Mouse (Mus musculus) heart, embryonic 12.5 days (tissue): ENCODE measurements around the gene Slc30a4. TPM values are rescaled to one million over a fixed set of nuclear protein-coding genes. Genes with fewer than 3 reads are reported as not detected.

ENCODE experiments used
- ATAC-seq: fragments of 200-750 bp; cut with Nextera tagmentation; 2 replicates; pipeline ENCODE4 v1.8.0; 2017; ENCODE audit warnings: moderate TSS enrichment, moderate library complexity; ENCODE audit not compliant: insufficient number of reproducible peaks, low FRiP score
- H3K27ac ChIP-seq: fragments of 300-500 bp; sonication (generic); 2 replicates; pipeline ENCODE4 v1.5.1; 2016; ENCODE audit warnings: mild to moderate bottlenecking, moderate library complexity; ENCODE audit not compliant: poor library complexity, severe bottlenecking
- H3K27me3 ChIP-seq: fragments of 300-500 bp; sonication (generic); replicated peaks from 2 replicates; pipeline ENCODE4 v1.6.1; 2016; ENCODE audit warnings: mild to moderate bottlenecking, moderate library complexity
- H3K36me3 ChIP-seq: fragments of 300-500 bp; sonication (generic); 2 replicates; pipeline ENCODE4 v1.6.1; 2016; ENCODE audit warnings: mild to moderate bottlenecking, moderate library complexity
- H3K4me1 ChIP-seq: fragments of 300-500 bp; sonication (generic); replicated peaks from 2 replicates; pipeline ENCODE4 v1.6.1; 2016; ENCODE audit warnings: mild to moderate bottlenecking
- H3K4me2 ChIP-seq: fragments of 300-500 bp; sonication (generic); 2 replicates; pipeline ENCODE4 v1.6.1; 2016; ENCODE audit warnings: mild to moderate bottlenecking, moderate library complexity
- H3K4me3 ChIP-seq: fragments of 300-500 bp; sonication (generic); 2 replicates; pipeline ENCODE4 v1.5.1; 2016; ENCODE audit warnings: mild to moderate bottlenecking
- H3K9ac ChIP-seq: fragments of 300-500 bp; sonication (generic); 2 replicates; pipeline ENCODE4 v1.6.1; 2016; ENCODE audit warnings: mild to moderate bottlenecking, moderate library complexity
- H3K9me3 ChIP-seq: fragments of 300-500 bp; sonication (generic); replicated peaks from 2 replicates; pipeline ENCODE4 v1.6.1; 2016; ENCODE audit warnings: mild to moderate bottlenecking, moderate library complexity
- WGBS: fragments of 180-500 bp; shearing (Covaris S2); methylation state at CpG from one replicate; pipeline ENCODE4 v1.1.7; 2016; 5-methylcytosine and 5-hydroxymethylcytosine counted together
- polyA plus RNA-seq: library from polyadenylated mRNA; unstranded; fragments of >200 nt; fragmentation: Nextera tagmentation; extraction: Ambion mirVana; gene quantifications from 2 replicates; pipeline ENCODE4 v1.2.1, GENCODE M21; 2016

Gene Slc30a4
- 9.8 and 10.0 TPM in 2 replicates for polyA plus RNA-seq

DNA sequence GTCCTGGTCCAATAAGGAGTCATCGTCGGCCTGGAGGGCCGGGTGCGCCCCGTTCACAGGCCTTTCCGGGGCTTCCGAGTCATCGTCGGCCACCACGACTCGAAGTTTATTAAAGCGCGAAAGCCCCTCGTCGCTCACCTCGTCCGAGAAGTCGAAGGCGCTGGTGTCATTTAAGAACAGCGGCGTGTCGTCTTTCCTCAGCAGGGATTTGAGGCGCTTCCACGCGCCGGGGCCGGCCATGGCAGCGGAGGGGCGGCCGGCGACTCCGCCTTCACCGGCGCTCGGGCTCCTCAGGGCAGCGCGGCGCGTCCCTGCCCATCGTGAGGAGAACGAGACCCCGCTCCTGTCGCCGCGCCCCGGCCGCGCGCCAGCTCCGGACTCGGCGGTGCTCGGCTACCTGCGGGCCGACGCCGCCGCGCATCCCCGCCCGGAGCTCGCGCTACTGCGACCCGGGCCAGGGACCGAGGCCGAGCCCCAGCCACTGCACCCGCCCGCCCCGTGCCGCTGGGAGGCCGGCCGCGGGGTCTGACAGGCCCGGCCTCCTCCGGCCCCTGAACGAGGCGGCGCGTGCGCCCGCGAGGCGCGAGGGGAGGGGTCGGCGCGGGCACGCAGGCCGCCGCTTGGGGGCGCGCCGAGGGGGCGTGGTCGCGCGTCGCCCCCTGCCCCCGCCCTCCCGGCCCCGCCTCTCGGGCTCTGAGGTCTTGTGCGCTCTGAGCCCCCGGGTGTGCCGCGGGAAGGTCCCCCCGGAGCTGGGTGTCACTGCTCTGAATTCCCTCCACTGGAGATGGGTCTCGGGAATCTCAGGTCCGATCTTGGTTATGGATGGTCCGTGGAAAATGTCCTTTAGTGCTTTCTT lies at the start of gene Slc30a4:
Gene Slc30a4, minus strand, starts transcription at position 483 of the 856 bp plus-strand sequence.
- peak within 1 kb of the TSS; percentile 86 for H3K4me3 ChIP-seq
- peak; percentile 97 for ATAC-seq
- under 1% methylated on average over 110 of the region's 111 CpGs for WGBS
- peaks cover 7% of the 10 kb centered on the region for H3K4me1 ChIP-seq
- no peaks in the 10 kb centered on the region; the same call in 1 of the 2 replicates for H3K27me3 ChIP-seq
- H3K9ac ChIP-seq, result peak within 1 kb of the TSS; percentile 91
- peak within 1 kb of the TSS; percentile 75 for H3K4me2 ChIP-seq
- H3K9me3 ChIP-seq, result no peaks in the 10 kb centered on the region
- H3K36me3 ChIP-seq, result no peaks in the 10 kb centered on the region
- peak within 1 kb of the TSS; percentile 65 for H3K27ac ChIP-seq

DNA sequence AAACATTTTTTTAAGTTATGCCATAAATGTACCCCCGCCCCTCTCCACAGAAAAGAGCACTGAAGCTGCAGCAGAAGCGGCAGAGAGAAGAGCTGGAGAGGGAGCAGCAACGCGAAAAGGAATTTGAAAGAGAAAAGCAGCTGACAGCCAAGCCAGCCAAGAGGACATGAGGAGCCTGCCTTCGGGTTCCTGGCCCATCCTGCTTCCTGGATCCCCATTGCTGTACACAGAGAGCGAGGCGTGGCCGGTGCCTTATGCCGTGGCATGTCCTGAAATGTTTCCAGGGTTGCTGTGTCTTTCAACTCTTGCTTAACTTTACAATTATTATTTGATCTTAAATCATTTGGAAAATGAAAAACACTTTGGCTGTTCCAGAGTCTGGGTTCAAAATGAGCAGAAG lies 44.0 kb upstream of the Slc30a4 start:
- peaks cover 56% of the 10 kb centered on the region for H3K36me3 ChIP-seq
- H3K4me2 ChIP-seq, result no peak overlapping the region
- no peaks in the 10 kb centered on the region for H3K27me3 ChIP-seq
- H3K27ac ChIP-seq, result no peak overlapping the region
- ATAC-seq, result no peak
- H3K4me1 ChIP-seq, result no peaks in the 10 kb centered on the region
- H3K9ac ChIP-seq, result no peak overlapping the region
- no peak overlapping the region for H3K4me3 ChIP-seq
- 83% methylated on average over 9 of the region's 9 CpGs for WGBS
- no peaks in the 10 kb centered on the region for H3K9me3 ChIP-seq

DNA sequence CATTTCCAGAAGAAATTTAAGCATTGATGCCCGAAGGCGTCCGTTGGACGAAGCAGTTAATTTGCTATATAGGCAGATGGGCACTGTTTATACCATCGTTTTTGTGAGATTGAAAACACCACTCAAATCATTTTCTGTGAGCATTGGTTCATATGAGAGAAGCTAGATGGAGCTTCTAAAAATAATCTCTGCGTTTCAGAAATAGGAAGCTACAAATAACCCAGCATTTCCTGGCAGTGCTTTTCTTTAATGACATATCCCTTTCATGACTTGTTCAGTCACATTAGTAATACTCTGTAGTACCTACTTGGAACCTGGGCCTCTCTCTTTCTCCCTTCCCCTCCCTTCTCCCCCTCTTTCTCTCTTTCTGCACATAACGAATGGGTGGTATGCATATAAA lies 36.6 kb upstream of the Slc30a4 start:
- peak overlapping the region; percentile 68 for H3K4me2 ChIP-seq
- 31% methylated on average over 7 of the region's 7 CpGs for WGBS
- peak overlapping the region; percentile 89 for H3K9ac ChIP-seq
- H3K27ac ChIP-seq, result no peak overlapping the region
- peak overlapping the region; percentile 78 for H3K4me3 ChIP-seq
- peaks cover 13% of the 10 kb centered on the region; the same call in 1 of the 2 replicates for H3K27me3 ChIP-seq
- H3K9me3 ChIP-seq, result no peaks in the 10 kb centered on the region
- ATAC-seq, result no peak
- peaks cover 9% of the 10 kb centered on the region for H3K4me1 ChIP-seq
- H3K36me3 ChIP-seq, result peaks cover 13% of the 10 kb centered on the region

DNA sequence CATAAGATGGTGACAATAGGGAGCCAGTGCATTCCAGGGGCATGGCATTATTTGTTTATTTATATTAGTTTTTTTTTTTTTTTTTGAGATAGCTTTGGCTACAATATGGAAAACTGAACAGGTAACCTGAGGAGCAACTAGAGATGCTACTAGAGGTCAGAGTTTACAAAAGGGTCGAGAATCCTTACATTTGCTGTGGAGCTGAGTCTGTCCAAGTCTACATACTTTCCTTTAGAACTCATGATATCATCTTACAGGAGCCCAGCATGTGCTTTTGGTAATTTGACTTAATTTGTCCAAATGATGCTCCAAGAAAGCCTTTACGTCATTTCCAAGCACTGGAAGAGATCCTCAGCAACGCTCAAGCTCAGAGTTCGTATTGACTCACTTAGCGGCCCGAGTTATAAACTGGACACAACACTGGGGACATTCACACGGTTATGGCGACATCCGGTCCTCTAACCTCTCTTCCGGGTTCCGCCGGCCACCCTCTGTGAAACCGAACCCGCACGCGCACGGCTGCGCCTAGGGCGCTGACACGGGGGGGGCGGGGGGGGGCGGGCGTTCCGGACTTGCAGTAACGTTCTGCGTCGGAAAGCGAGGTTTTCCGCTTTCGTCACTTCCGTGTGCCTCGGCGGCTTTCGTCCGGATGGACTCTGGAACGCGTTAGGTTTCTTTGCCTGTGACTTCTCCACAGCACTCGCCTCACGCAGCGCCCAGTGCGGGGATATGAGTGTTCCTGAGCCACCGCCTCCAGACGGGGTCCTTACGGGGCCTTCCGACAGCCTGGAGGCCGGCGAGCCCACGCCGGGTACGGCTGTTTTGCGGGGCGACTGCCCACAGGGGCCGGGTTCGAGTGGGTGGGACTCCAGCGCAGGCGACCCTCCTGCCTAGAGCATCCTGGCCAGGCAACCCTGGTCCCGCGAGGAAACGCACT lies 35.7 kb upstream of the Slc30a4 start, which contains the start of gene Bloc1s6:
Gene Bloc1s6, plus strand, starts transcription at position 610 of the 937 bp plus-strand sequence.
- ATAC-seq, result peak; percentile 94
- peak within 1 kb of the TSS; percentile 78 for H3K4me3 ChIP-seq
- peak within 1 kb of the TSS; percentile 89 for H3K9ac ChIP-seq
- peaks cover 9% of the 10 kb centered on the region for H3K36me3 ChIP-seq
- peak within 1 kb of the TSS; percentile 68 for H3K4me2 ChIP-seq
- peaks cover 14% of the 10 kb centered on the region; the same call in 1 of the 2 replicates for H3K27me3 ChIP-seq
- H3K27ac ChIP-seq, result peak within 1 kb of the TSS; percentile 79
- peaks cover 9% of the 10 kb centered on the region for H3K4me1 ChIP-seq
- under 1% methylated on average over 54 of the region's 59 CpGs for WGBS
- H3K9me3 ChIP-seq, result no peaks in the 10 kb centered on the region

DNA sequence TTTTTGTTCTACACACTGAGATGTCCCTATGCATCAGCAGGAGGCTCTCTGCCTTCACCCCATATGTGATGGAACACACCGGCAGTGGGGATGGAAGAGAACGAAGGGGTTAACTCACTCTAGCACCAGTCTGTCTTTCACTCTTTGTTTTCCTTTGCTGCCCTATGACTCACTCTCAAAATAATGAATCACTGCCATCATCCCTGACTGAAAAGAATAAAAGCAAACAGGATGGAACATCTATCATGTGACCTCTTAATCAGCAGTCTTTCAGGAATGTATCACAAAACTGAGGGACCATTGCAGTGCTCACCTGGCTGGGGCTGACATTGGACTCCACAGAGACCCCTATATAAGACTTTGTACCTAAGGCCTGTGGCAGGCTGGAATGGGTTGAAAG lies 29.0 kb upstream of the Slc30a4 start:
- no peak overlapping the region for H3K27ac ChIP-seq
- no peaks in the 10 kb centered on the region; the same call in 1 of the 2 replicates for H3K4me1 ChIP-seq
- no peak for ATAC-seq
- no peak overlapping the region for H3K4me2 ChIP-seq
- H3K9me3 ChIP-seq, result no peaks in the 10 kb centered on the region
- H3K27me3 ChIP-seq, result peaks cover 19% of the 10 kb centered on the region; the same call in 1 of the 2 replicates
- H3K4me3 ChIP-seq, result no peak overlapping the region
- no peaks in the 10 kb centered on the region for H3K36me3 ChIP-seq
- no peak overlapping the region for H3K9ac ChIP-seq
- 57% methylated on average over 2 of the region's 2 CpGs for WGBS

DNA sequence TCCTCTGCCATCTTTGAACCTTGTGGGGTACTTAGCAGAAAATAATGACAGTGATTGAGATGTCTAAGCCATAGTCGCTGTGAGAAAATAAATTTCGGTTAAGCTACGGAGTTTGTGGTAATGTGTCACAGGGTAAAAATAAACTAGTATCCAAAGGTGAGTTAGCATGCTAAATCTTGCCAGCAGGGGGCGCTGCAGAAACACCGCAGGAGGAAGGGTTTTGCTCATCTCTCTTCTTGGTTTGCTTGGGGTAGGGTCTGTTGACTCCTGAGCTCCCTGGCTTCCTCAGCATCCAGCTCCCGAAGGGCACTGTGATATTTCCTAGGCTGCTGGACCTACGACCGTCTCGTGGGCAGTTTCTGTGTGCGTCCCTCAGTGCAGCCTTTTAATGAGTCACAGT lies 23.1 kb upstream of the Slc30a4 start:
- Histone ChIP-seq H3K9me3 (no peaks in the 10 kb centered on the region), H3K4me1 (no peaks in the 10 kb centered on the region), H3K36me3 (no peaks in the 10 kb centered on the region), H3K4me2 (no peak overlapping the region), H3K9ac (no peak overlapping the region), H3K4me3 (no peak overlapping the region), H3K27ac (no peak overlapping the region), H3K27me3 (no peaks in the 10 kb centered on the region)
- ATAC-seq, result no peak
- 54% methylated on average over 10 of the region's 10 CpGs for WGBS

DNA sequence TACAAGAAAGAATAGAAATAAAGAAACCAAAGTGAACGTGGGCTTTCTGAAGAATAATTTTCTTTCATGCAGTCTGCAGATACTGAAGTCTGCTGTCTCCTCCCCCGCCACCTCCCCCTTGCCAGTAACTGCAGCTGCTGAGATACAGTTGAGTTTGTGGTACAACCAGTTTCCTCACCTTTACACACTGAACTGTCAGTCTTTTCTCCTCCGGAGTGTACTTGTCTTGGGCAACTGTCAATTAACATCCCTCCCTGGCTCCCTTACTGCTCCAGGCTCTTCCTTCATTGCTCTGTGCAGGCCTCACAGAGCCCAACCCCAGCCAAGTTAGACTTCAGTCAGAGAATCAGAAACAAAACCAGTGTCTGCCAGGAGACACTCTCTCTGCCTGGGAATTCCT lies 18.1 kb upstream of the Slc30a4 start:
- Histone ChIP-seq H3K4me1 (no peaks in the 10 kb centered on the region), H3K9me3 (no peaks in the 10 kb centered on the region), H3K36me3 (no peaks in the 10 kb centered on the region), H3K4me3 (no peak overlapping the region), H3K27ac (no peak overlapping the region), H3K27me3 (no peaks in the 10 kb centered on the region), H3K4me2 (no peak overlapping the region), H3K9ac (no peak overlapping the region)
- ATAC-seq, result no peak
- 72% methylated on average over 3 of the region's 3 CpGs for WGBS

DNA sequence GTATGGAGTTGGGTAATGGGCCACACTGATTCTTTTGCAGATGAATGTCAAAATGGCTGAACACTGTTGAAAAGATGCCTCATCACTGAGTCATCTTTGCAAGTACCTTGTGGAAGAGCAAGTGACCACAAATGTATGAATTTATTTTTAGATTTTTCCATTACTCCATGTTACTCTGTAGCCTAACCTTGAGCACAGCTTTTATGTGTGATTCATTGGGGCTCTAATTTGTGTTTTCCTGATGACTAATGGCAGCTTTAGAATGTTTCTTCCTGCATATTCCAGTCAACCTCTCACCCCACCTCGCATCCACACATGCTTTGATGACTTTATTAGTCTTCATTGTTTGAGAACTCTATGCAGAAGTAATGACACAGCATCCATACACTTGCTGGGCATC lies 16.8 kb upstream of the Slc30a4 start:
- H3K4me3 ChIP-seq, result no peak overlapping the region
- H3K36me3 ChIP-seq, result no peaks in the 10 kb centered on the region
- H3K9ac ChIP-seq, result no peak overlapping the region
- H3K27ac ChIP-seq, result no peak overlapping the region
- H3K27me3 ChIP-seq, result no peaks in the 10 kb centered on the region
- H3K9me3 ChIP-seq, result no peaks in the 10 kb centered on the region
- ATAC-seq, result no peak
- no peak overlapping the region for H3K4me2 ChIP-seq
- H3K4me1 ChIP-seq, result no peaks in the 10 kb centered on the region
- WGBS, result 60% methylated on average over 1 of the region's 1 CpGs

DNA sequence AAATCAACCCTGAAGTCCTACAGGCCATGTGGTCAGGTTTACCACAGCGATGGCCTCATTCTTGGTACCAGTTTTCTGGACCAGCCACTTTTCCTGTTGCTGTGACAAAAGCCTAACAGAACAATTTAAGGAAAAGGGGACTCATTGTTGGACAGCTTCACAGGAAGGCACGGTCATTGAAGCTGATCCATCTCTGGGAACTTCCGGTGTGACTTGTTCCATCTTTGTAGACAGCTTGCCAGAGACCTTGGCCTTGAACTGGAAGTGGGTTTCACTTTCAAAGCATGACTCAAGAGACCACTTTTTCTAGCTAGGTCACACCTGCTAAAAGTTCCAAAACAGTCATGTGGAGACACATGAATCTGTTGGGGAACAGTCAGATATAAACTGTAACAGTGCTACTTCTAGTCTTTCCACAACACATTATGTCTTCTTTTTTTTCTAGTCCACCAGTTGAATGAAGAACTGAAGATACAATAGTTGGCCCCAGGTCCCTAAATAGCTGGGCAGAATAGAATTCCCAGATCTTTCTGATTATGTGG lies 13.9 kb upstream of the Slc30a4 start:
- Histone ChIP-seq H3K4me1 (no peaks in the 10 kb centered on the region), H3K9me3 (no peaks in the 10 kb centered on the region), H3K36me3 (no peaks in the 10 kb centered on the region), H3K4me2 (no peak overlapping the region), H3K27ac (no peak overlapping the region), H3K4me3 (no peak overlapping the region), H3K9ac (no peak overlapping the region), H3K27me3 (no peaks in the 10 kb centered on the region)
- 69% methylated on average over 3 of the region's 3 CpGs for WGBS
- ATAC-seq, result no peak

DNA sequence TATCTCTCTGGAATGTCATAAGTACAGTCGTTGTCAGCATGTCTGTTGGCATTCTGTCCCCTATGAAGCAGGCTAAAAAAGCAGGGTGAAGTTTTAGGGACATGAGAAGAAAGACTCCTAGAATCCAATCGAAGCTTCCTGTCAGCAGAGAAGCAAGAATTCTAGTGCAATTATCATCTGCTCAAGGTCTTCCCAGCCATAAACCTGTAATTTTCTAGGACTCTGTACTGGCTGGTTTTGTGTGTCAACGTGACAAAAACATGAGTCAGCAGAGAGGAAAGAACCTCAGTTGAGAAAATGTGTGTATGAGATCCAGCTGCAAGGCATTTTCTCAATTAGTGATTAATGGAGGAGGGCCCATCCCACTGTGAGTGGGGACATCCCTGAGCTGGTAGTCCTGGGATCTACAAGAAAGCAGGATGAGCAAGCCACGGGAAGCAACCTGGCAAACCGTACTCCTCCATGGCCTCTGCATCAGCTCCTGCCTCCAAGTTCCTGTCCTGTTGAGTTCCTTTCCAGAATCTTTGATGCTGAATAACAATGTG lies 12.8 kb upstream of the Slc30a4 start:
- H3K27me3 ChIP-seq, result no peaks in the 10 kb centered on the region
- no peaks in the 10 kb centered on the region for H3K4me1 ChIP-seq
- no peak overlapping the region for H3K9ac ChIP-seq
- no peaks in the 10 kb centered on the region for H3K36me3 ChIP-seq
- H3K9me3 ChIP-seq, result no peaks in the 10 kb centered on the region
- no peak overlapping the region for H3K4me2 ChIP-seq
- WGBS, result 61% methylated on average over 5 of the region's 5 CpGs
- H3K4me3 ChIP-seq, result no peak overlapping the region
- H3K27ac ChIP-seq, result no peak overlapping the region
- no peak for ATAC-seq
